Mouse (Mus musculus): Measurements from ENCODE around the gene Hnrnph2.

Hnrnph2 gene

DNA sequence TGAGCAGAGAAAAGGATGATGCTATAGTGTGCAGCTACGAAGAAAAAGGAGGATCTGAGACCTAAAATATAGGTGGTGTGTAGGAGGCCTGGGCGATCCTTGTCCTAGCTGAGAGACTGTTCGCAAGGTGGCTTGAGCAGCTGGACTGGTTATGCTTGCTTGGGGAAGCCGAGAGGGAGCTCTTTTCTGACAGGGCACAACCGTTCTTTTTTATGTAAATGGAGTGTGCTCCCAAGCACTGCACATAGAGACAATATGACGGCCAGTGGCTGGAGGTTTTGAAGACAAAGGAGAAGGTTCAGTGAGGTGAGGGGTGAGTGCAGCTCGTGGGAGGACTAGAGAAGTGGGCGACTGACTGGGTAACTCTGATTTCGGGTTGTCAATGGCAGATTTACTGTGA, 18.7 kb downstream of the Hnrnph2 start:
- DNase-seq: no peak

DNA sequence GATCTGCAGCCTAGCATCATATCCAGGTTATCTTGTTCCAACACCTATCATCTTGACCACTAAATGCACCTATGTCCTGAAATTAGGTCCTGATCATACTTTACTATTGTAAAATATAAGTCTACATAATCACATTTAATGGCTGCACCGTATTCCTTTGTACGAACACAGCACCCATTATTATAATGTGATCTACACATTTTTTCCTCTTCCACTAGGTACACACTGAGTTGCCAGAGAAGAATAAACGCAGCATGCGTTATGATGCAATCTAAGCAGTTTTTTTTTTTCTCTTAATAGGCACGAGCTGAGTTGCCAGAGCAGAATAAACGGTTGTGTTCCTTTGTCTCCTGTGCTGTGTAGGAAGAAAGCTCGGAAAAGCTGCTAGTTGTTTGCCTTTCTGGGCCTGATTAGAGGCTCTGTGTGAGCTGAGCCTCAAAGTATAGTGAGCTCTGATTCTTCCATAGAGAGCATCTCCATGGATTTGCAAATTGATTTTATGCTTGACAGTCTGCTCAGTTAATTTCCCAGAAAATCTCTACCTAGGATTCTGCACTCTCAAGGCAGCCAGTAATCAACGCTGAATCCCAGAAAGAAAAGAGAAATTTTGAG, 19.4 kb downstream of the Hnrnph2 start:
- no peak for DNase-seq

DNA sequence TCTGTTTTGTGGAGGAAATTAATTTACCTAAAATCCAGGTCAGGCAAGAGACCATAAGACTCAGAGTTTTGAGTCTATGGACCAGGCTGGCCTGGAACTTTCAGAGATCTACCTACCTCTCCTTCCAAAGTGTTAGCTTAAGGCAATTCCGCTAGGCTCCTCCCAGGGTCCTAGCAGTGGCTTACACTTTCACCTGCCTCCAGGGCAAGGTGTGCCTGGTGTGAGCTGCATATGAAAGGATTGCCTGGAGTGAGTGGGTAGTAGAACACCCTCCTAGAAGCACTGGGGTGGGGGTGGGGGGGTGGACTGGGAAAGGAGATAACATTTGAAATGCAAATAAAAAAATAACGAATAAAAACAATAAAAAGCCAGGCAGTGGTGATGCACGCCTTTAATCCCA, 20.7 kb downstream of the Hnrnph2 start:
- DNase-seq: no peak

DNA sequence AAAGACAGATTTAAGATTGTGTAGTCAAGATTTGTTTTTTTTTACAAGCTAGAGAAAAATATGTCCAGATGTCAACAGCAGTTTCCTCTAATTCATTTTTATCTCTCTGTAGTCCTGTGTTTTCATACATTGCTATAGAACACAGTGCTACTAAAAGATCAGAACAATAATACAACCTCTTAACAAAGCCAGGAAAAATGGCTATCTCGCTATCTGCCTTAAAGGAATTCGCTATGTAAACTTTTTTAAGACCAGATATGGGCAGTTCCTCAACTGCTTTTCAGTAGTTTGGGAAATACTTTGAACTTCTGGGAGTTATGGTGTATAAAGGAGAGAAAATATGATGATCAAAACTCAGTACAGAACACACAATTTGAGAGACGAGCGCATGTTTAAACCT, 22.4 kb downstream of the Hnrnph2 start:
- DNase-seq: no peak

DNA sequence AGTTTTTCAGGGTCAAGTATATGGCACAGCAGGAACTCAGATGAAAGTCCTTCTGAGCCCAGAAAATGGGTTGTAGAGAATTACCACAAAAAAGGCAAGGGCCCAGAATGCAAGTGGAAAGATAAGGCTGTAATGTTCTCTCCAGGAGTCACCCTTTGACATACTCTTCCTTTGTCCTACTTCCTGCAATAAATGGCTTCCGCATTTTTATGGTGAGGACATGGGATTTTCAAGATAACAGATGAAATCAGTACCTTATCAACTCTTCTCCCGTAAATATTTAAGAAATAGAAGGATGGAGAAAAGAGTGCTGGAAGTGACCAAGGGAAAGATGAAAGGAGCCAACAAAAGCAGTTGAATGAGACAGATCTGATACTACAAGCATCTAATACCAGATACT, 27.2 kb downstream of the Hnrnph2 start:
- DNase-seq: no peak

DNA sequence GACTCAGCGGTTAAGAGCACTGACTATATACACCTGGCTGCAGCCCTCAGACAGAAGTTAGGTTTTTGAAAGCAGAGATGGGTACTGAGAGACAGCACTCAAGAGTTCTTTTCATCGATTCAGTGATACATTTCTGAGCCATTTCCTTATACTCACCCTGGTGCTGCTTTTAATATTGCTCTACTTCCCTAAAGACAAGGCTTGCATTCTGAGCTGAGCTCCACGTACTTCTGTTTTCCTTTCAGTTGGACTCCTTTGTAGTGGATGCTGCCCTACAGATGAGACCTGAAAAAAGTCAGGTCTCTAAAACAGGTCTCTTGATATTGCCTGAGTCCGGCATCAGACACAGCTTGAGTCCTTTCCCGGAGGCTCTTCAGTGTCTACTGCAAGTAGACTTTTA, 31.7 kb downstream of the Hnrnph2 start:
- no peak for DNase-seq

DNA sequence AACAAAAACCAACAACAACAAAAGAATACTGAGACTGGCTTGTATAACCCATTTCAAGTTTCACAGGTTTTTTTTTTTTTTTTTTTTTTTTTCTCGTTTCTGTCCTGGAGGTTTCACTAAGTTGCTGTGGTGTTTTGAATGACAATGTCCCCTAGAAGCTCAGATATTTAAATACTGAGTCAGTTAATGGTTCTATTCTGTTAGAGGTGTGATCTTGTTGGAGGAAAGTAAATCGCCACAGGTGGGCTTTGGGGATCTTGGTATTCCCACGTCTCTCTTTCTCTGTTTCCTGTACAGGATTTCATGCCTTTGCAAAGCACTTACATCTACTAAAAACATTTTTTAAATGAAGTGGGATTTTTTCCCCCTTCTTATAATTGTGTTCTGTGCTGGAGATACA, 34.1 kb downstream of the Hnrnph2 start:
- DNase-seq: no peak

DNA sequence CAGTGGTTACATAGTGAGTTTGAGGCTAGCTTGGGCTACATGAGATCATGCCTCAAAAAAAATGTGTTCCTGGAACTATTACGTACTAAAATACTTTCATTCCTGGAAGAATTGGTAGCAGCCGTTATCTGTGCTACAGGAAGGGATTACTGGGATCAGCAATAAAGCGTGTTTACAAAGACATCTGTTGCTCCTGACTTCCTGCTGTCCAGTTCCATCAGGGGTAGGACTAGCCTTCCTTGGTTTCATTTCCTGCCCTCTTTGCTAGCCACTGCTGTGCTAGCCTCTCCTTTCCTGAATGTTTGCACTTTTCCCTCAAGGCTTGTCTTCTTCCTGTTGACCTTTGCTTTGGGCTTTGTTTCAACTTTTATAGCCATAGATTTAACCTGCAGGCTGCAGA, 34.9 kb downstream of the Hnrnph2 start:
- no peak for DNase-seq

DNA sequence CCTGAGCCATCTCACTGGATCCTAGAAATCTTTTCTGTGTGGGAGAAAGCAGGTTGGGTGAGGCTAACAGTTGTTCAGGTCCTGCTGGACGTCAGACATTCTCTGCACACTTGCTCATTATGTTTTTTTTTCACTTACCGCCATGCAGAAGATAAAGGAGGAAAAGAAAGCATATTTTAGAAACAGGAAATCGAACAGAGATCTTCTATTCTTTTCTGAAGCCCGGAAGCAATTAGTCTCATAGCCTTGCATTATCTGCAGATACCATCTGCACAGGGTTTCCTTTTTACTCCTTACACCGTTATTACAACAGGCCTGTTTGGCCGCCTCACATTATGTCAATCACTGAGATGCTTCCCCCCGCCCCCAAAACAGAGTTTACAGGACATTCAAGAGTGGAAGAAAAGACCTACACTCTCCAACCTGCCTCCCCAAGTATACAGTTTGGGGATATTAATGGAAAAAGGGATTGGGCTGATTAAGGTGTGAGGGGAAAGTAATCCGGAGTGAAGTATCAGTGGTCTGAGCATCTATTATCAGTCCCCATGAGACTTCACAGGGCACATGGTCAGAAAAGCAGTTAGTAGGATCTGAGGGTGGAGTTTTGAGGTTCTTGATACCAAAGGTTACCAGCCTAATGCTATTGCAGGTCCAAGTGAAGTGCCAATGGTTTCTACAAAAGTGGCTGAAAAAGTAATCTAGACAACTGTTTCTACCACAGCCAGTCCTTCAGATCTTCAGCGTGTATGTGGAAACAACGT, 40.2 kb downstream of the Hnrnph2 start:
- DNase-seq: no peak

DNA sequence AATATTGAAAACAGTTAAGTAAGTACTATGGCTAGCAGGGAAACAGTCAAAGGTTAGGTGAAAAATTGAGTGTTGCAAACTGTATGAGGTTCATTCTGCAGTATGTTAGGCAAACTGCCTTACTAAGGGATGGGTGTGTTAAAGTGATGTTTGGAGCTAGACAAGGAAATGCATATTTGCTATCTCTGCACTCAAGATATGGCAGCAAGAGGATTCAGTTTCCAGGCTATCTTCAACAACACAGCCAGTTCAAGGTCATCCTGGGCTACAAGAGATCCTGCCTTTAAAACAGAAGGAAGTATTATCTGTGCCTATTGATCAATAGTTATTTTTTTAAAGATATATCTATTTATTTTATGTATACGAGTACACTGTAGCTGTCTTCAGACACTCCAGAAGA, 45.4 kb downstream of the Hnrnph2 start:
- DNase-seq: no peak

DNA sequence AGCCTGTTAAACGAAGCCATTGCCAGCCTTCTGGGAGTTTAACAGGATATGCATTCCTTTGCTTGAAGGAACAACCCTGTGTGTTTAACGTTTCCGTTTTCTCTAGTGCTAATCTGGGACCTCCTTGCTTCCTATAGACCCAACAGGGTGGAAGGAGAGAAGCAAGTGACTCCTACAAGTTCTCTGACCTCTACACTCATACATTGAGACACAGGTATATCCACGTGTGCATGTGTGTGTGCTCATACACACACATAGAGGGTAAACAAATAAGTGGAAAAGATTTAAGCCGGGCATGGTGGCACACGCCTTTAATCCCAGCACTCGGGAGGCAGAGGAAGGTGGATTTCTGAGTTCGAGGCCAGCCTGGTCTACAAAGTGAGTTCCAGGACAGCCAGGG, 46.4 kb downstream of the Hnrnph2 start:
- DNase-seq: no peak

DNA sequence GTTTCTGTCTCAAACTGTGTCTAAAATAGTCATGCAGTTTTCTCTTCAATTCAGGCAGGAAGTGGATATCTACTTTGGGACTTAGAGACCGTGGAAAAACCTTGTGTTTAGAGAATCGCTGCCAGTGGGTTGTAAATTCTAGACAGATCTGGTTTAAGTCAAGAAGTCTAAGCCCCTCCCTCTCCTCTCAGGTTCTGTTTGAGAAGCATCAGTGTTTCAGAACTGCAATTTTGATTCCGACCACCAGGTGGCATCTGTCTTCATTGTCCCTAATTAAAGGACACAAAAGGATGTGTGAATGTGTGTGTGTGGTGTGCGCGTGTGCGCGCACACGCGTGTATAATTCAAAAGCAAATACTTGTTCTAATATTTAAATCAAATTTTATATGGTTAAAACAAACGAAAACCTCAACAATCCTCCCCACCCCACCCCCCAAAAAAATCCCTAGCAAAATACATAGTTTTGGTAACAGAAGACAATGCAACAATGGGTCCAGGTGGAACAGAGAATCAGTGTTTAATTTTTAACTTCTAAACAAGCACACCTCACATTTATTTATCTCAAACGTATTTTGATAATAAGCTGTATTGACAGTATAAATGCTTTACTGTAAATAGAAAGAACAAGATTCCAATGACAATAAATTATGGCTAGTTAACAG, 47.2 kb downstream of the Hnrnph2 start:
- peak; percentile 63 for DNase-seq

DNA sequence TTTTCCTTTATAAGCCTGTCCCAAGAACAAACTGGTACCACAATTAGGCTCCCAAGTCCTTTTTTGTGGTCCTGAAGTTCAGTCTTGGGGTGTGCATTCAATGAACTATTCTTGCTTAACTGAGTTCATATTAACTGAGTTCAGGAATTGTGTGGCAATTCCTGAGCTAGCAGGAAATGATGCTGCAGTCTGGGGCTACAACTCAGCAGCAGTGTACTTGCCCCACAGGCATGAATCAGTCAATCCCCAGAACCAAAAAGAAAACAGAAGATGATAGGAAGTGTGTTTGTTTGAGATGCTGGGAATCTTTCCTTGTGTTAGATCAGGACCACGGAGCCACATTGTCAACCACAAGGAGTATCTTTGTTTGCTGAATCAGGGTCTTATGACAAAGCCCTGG, 51.1 kb downstream of the Hnrnph2 start:
- DNase-seq: no peak

All from cerebellum, adult 9-11 months (tissue).